17 mouse cellular contexts compared by ENCODE assay signal in the genomic region with DNA sequence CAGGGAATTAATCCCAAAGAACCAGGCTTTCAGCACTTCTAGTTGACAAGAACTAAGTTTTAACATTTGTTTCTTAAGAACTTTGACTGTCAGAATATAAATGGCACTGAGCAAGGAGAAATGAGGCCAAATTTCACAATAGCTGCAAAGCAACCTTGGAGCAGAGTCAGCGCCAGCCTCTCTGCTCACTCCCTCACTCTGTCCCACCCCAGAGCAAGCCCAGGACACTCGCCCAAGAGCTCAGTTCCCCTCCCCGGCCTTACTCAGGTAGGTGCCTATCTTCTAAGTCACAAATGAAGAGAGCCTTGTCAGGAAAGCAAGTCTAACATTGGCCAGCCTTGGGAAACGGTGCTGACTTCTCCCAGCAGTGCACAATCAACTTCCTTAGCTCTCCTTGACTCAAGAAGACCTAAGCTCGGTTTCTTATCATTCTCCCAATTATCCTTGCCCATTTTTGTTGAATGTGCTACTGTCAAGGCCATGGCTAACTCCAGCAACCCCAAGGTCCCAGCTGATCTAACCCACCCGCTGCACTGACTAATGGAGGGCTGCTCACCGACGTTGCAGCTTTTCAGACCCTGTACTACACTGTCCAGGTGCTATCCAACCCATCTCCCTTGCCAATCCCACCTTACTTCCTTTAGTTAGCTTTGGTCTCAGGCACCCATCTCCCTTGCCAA.
DNase-seq lines count a peak whose midpoint lies in the region; ATAC-seq and TF ChIP-seq lines count a peak whose summit lies in the region.
"Had no signal": no experiment of that assay in that cellular context is flagged by ENCODE, and none has a peak within 500 bp of the region (broad histone marks: within the 10 kb centered on the region; RNA-seq: fewer than 3 reads in every experiment).

No protein-coding gene starts in this region.

- 71% methylated on average over 8 of the region's 8 CpGs for WGBS in lung, adult 2 months
- WGBS in midbrain, embryonic 15.5 days, result 87% methylated on average over 8 of the region's 8 CpGs

- peak; percentile 33 for DNase-seq in lung, postnatal 14 days
- DNase-seq in lung, adult 2 months, result no peak
- DNase-seq in NIH3T3 (ENCODE audit: low read depth), result peak; percentile 48
- peak; percentile 83 for DNase-seq in adrenal gland, adult 2 months
- no peak for DNase-seq in layer of hippocampus, postnatal 14 days (ENCODE audit: low spot score in 2 of 2)
- DNase-seq: cerebellum, adult 9-11 months; kidney, postnatal 36 days; right cerebral cortex, adult 18-20 months had no signal

- no peaks in the 10 kb centered on the region for H3K27me3 ChIP-seq in midbrain, embryonic 15.5 days (replicated peaks)
- H3K27me3 ChIP-seq: embryonic facial prominence, embryonic 12.5 days; forebrain, embryonic 15.5 days; heart, embryonic 13.5 days had no signal

- H3K27ac ChIP-seq in brown adipose tissue, adult 24 weeks (replicated peaks; ENCODE audit: low read depth, low read length), result peak overlapping the region; percentile 0; the same call in 1 of the 2 replicates
- no peak overlapping the region for H3K27ac ChIP-seq in midbrain, embryonic 15.5 days
- H3K27ac ChIP-seq: embryonic facial prominence, embryonic 12.5 days; forebrain, embryonic 15.5 days; heart, embryonic 13.5 days; hindbrain, embryonic 14.5 days; stomach, postnatal 0 days had no signal

- H3K4me3 ChIP-seq in lung, adult 2 months (replicated peaks; ENCODE audit: extremely low read depth, low read depth, low read length), result no peak overlapping the region
- H3K4me3 ChIP-seq in brown adipose tissue, adult 24 weeks (ENCODE audit: insufficient read depth, low read depth, low read length), result no peak overlapping the region
- no peak overlapping the region for H3K4me3 ChIP-seq in midbrain, embryonic 15.5 days
- H3K4me3 ChIP-seq: embryonic facial prominence, embryonic 12.5 days; erythroblast, embryonic 14.5 days; forebrain, embryonic 15.5 days; heart, embryonic 13.5 days had no signal

- TF ChIP-seq POLR2A in lung, adult 2 months (IDR thresholded peaks at IDR 0.05; ENCODE audit: borderline replicate concordance, extremely low read depth, low read depth, low read length), result no peak

- no peak overlapping the region for H3K9ac ChIP-seq in midbrain, embryonic 15.5 days
- H3K9ac ChIP-seq: embryonic facial prominence, embryonic 12.5 days; forebrain, embryonic 15.5 days; heart, embryonic 13.5 days; hindbrain, embryonic 14.5 days had no signal

- no peaks in the 10 kb centered on the region for H3K9me3 ChIP-seq in midbrain, embryonic 15.5 days
- H3K9me3 ChIP-seq: embryonic facial prominence, embryonic 12.5 days; forebrain, embryonic 15.5 days; heart, embryonic 13.5 days had no signal

- no peak overlapping the region for H3K4me2 ChIP-seq in midbrain, embryonic 15.5 days
- H3K4me2 ChIP-seq: embryonic facial prominence, embryonic 12.5 days; forebrain, embryonic 15.5 days; heart, embryonic 13.5 days; hindbrain, embryonic 14.5 days had no signal

- no peaks in the 10 kb centered on the region for H3K36me3 ChIP-seq in midbrain, embryonic 15.5 days (replicated peaks)
- H3K36me3 ChIP-seq: embryonic facial prominence, embryonic 12.5 days; forebrain, embryonic 15.5 days; heart, embryonic 13.5 days had no signal

- no peak for TF ChIP-seq CTCF in lung, adult 2 months (IDR thresholded peaks at IDR 0.05; ENCODE audit: insufficient read depth, low read length)

- no peak for ATAC-seq in midbrain, embryonic 15.5 days (replicated peaks)
- ATAC-seq: forebrain, embryonic 15.5 days; midbrain, embryonic 16.5 days had no signal

- H3K4me1 ChIP-seq in lung, adult 2 months (ENCODE audit: control insufficient read depth, insufficient read depth, low read length), result peaks cover 22% of the 10 kb centered on the region
- peaks cover 13% of the 10 kb centered on the region for H3K4me1 ChIP-seq in brown adipose tissue, adult 24 weeks (ENCODE audit: control insufficient read depth, insufficient read depth, insufficient read length, low read length)
- no peaks in the 10 kb centered on the region for H3K4me1 ChIP-seq in midbrain, embryonic 15.5 days
- H3K4me1 ChIP-seq: embryonic facial prominence, embryonic 12.5 days; forebrain, embryonic 15.5 days had no signal

Comparison
In these comparisons a context has a peak if more than half of its experiments do, and no peak if none do; other contexts are left out.
1. DNase-seq: peak in lung, postnatal 14 days (single experiment), NIH3T3 (single experiment) and adrenal gland, adult 2 months (single experiment); none in lung, adult 2 months (single experiment) and layer of hippocampus, postnatal 14 days (0 of 2).